Mouse (Mus musculus): Measurements from ENCODE around the gene Rpgrip1.

DNA sequence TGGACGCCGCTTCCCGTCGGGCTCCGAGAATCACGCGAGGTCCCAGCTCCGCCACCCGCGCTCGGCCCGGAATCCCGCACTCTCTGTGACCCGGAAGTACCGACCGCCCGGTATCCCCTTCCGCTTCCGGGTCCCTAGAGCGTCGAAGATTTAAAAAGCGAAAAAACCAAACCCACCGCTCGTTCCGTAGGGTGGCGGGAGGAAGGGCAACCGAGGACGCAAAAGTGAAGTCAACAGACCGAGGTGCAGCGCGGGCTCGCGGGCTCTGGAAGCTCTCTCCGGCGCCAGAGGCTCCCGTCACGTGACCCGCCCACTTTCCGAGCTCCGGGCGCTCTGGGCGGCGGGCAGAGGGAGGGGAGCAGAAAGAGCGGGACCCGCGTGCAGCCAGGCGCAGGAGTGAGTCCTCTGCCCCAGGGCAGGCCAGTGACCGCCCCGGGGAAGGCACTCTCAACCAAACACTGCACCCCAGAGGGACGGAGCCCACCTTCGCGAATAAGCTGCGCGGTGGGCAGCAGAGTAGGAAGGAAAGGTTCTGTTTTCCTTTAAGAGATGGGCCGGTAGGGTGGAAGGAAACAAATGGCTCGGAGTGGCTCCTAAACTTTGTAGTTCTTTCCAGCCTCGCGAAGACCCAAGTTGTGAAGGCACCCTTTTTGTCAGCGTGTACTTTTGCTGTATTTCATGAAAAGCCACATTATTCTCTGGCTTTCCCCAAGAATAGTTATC is 86.8 kb downstream of the Rpgrip1 start, which contains the start of gene Supt16:
- no peak for TF ChIP-seq CTCF (IDR thresholded peaks at IDR 0.05; ENCODE audit: borderline replicate concordance, extremely low read depth, insufficient read depth, insufficient read length)
- TF ChIP-seq POLR2A (IDR thresholded peaks at IDR 0.05; ENCODE audit: borderline replicate concordance, extremely low read depth, insufficient read depth, insufficient read length, poor library complexity, severe bottlenecking): peak; percentile 40; the same call in 1 of the 2 replicates

Measured in brain, embryonic 14.5 days (tissue).